17 mouse cellular contexts compared by ENCODE assay signal in genomic region chr9:107370106-107370463, GRCm38 (mm10). TPM values are rescaled to one million over a fixed set of nuclear protein-coding genes. Genes with fewer than 3 reads are reported as not detected.
DNase-seq lines count a peak whose midpoint lies in the region; ATAC-seq and TF ChIP-seq lines count a peak whose summit lies in the region.
"Had no signal": no experiment of that assay in that cellular context is flagged by ENCODE, and none has a peak within 500 bp of the region (broad histone marks: within the 10 kb centered on the region; RNA-seq: fewer than 3 reads in every experiment).

No protein-coding gene starts in this region.

- peaks cover 19% of the 10 kb centered on the region for H3K27me3 ChIP-seq in hindbrain, embryonic 12.5 days
- H3K27me3 ChIP-seq in hindbrain, postnatal 0 days (ENCODE audit: insufficient read depth, low read length), result no peaks in the 10 kb centered on the region
- 0 out of 2 replicates have a peak, but pooled peaks cover 6% of the 10 kb centered on the region for H3K27me3 ChIP-seq in hindbrain, embryonic 15.5 days
- peaks cover 2% of the 10 kb centered on the region; the same call in 1 of the 2 replicates for H3K27me3 ChIP-seq in liver, embryonic 14.5 days (ENCODE audit: control insufficient read depth, insufficient read depth, low read length)
- H3K27me3 ChIP-seq in midbrain, embryonic 15.5 days (replicated peaks), result 0 out of 2 replicates have a peak, but pooled peaks cover under 1% of the 10 kb centered on the region

- H3K9ac ChIP-seq in hindbrain, embryonic 12.5 days, result no peak overlapping the region
- H3K9ac ChIP-seq in hindbrain, postnatal 0 days (replicated peaks; ENCODE audit: low read length), result no peak overlapping the region
- no peak overlapping the region for H3K9ac ChIP-seq in hindbrain, embryonic 15.5 days
- H3K9ac ChIP-seq in liver, embryonic 14.5 days (replicated peaks), result peak overlapping the region; percentile 63
- H3K9ac ChIP-seq in midbrain, embryonic 15.5 days, result no peak overlapping the region
- H3K9ac ChIP-seq: embryonic facial prominence, embryonic 13.5 days; forebrain, embryonic 13.5 days; intestine, embryonic 15.5 days; lung, embryonic 14.5 days had no signal

- H3K4me1 ChIP-seq in hindbrain, embryonic 12.5 days, result peaks cover 25% of the 10 kb centered on the region
- no peaks in the 10 kb centered on the region for H3K4me1 ChIP-seq in hindbrain, postnatal 0 days (ENCODE audit: insufficient read depth, low read length)
- H3K4me1 ChIP-seq in hindbrain, embryonic 15.5 days (replicated peaks), result peaks cover 12% of the 10 kb centered on the region
- H3K4me1 ChIP-seq in liver, embryonic 14.5 days (replicated peaks; ENCODE audit: control insufficient read depth in 2 of 2, insufficient read depth in 2 of 2, low read length in 1 of 2), result peaks cover 60 to 62% of the 10 kb centered on the region in 2 experiments
- H3K4me1 ChIP-seq in midbrain, embryonic 15.5 days, result peaks cover 10% of the 10 kb centered on the region; the same call in 1 of the 2 replicates
- H3K4me1 ChIP-seq: embryonic facial prominence, embryonic 13.5 days; forebrain, embryonic 13.5 days; intestine, embryonic 15.5 days had no signal

- DNase-seq in hindbrain, postnatal 0 days (ENCODE audit: low spot score), result no peak
- peak in 2 of 3 experiments; percentile 33 to 47 for DNase-seq in liver, embryonic 14.5 days (ENCODE audit: low read depth in 3 of 3, low spot score in 3 of 3)
- DNase-seq in left cerebral cortex, adult 8-10 months (ENCODE audit: low spot score in 2 of 2), result no peak
- DNase-seq in ovary, postnatal 10 days (ENCODE audit: low spot score), result no peak
- DNase-seq: adrenal gland, adult 8-10 months; cerebellum, adult 18-20 months; kidney, postnatal 36 days; layer of hippocampus, postnatal 36 days; lung, embryonic 14.5 days; right cerebral cortex, postnatal 4 days had no signal

- H3K36me3 ChIP-seq in hindbrain, embryonic 12.5 days, result no peaks in the 10 kb centered on the region
- H3K36me3 ChIP-seq in hindbrain, postnatal 0 days (ENCODE audit: insufficient read depth, low read length), result no peaks in the 10 kb centered on the region
- no peaks in the 10 kb centered on the region for H3K36me3 ChIP-seq in hindbrain, embryonic 15.5 days
- H3K36me3 ChIP-seq in liver, embryonic 14.5 days (replicated peaks; ENCODE audit: control insufficient read depth, insufficient read depth, low read depth), result no peaks in the 10 kb centered on the region
- no peaks in the 10 kb centered on the region for H3K36me3 ChIP-seq in midbrain, embryonic 15.5 days (replicated peaks)
- H3K36me3 ChIP-seq: embryonic facial prominence, embryonic 13.5 days; intestine, embryonic 15.5 days; limb, embryonic 10.5 days had no signal

- H3K4me3 ChIP-seq in hindbrain, embryonic 12.5 days, result no peak overlapping the region
- H3K4me3 ChIP-seq in hindbrain, postnatal 0 days (ENCODE audit: low read length), result no peak overlapping the region
- no peak overlapping the region for H3K4me3 ChIP-seq in hindbrain, embryonic 15.5 days
- H3K4me3 ChIP-seq in liver, embryonic 14.5 days (ENCODE audit: insufficient read depth in 1 of 2, low read depth in 2 of 2, low read length in 2 of 2), result peak overlapping the region; percentile 20 to 23; a peak in 3 of 4 replicates
- no peak overlapping the region for H3K4me3 ChIP-seq in midbrain, embryonic 15.5 days
- H3K4me3 ChIP-seq: embryonic facial prominence, embryonic 13.5 days; forebrain, embryonic 13.5 days; intestine, embryonic 15.5 days had no signal

- H3K4me2 ChIP-seq in hindbrain, embryonic 12.5 days (replicated peaks), result no peak overlapping the region
- H3K4me2 ChIP-seq in hindbrain, postnatal 0 days (ENCODE audit: low read depth, low read length), result no peak overlapping the region
- H3K4me2 ChIP-seq in hindbrain, embryonic 15.5 days, result no peak overlapping the region
- H3K4me2 ChIP-seq in liver, embryonic 14.5 days (ENCODE audit: low read depth), result peak overlapping the region; percentile 68
- no peak overlapping the region for H3K4me2 ChIP-seq in midbrain, embryonic 15.5 days
- H3K4me2 ChIP-seq: embryonic facial prominence, embryonic 13.5 days; forebrain, embryonic 13.5 days; intestine, embryonic 15.5 days; lung, embryonic 14.5 days had no signal

- peak overlapping the region; percentile 44 for H3K27ac ChIP-seq in hindbrain, embryonic 12.5 days
- no peak overlapping the region for H3K27ac ChIP-seq in hindbrain, postnatal 0 days
- H3K27ac ChIP-seq in hindbrain, embryonic 15.5 days (replicated peaks), result 0 out of 2 replicates have a peak overlapping the region, but pooled peaks have one; percentile 10
- H3K27ac ChIP-seq in liver, embryonic 14.5 days, result peak overlapping the region; percentile 95
- peak overlapping the region; percentile 49 for H3K27ac ChIP-seq in midbrain, embryonic 15.5 days
- H3K27ac ChIP-seq: embryonic facial prominence, embryonic 13.5 days; forebrain, embryonic 13.5 days; intestine, embryonic 15.5 days had no signal

- no peaks in the 10 kb centered on the region for H3K9me3 ChIP-seq in hindbrain, embryonic 12.5 days (replicated peaks)
- no peaks in the 10 kb centered on the region for H3K9me3 ChIP-seq in hindbrain, postnatal 0 days (ENCODE audit: low read length)
- H3K9me3 ChIP-seq in hindbrain, embryonic 15.5 days, result no peaks in the 10 kb centered on the region
- no peaks in the 10 kb centered on the region for H3K9me3 ChIP-seq in liver, embryonic 14.5 days (ENCODE audit: control insufficient read depth, low read length)
- no peaks in the 10 kb centered on the region for H3K9me3 ChIP-seq in midbrain, embryonic 15.5 days
- H3K9me3 ChIP-seq: embryonic facial prominence, embryonic 13.5 days; forebrain, embryonic 13.5 days; intestine, embryonic 15.5 days; limb, embryonic 10.5 days had no signal

- ATAC-seq in hindbrain, embryonic 12.5 days (ENCODE audit: low FRiP score), result 0 out of 2 replicates have a peak, but pooled peaks have one; percentile 29
- ATAC-seq in hindbrain, postnatal 0 days, result no peak
- no peak for ATAC-seq in hindbrain, embryonic 15.5 days (ENCODE audit: low FRiP score, low read depth)
- peak; percentile 37 for ATAC-seq in liver, embryonic 14.5 days (ENCODE audit: insufficient read depth)
- no peak for ATAC-seq in midbrain, embryonic 15.5 days (replicated peaks)
- ATAC-seq: forebrain, embryonic 13.5 days had no signal

- TF ChIP-seq CTCF in hindbrain, postnatal 0 days (IDR thresholded peaks at IDR 0.05; ENCODE audit: low read depth), result no peak
- no peak for TF ChIP-seq CTCF in liver, embryonic 14.5 days (IDR thresholded peaks at IDR 0.05; ENCODE audit: low read depth)

- TF ChIP-seq EP300 in liver, embryonic 14.5 days (IDR thresholded peaks at IDR 0.05; ENCODE audit: low read depth), result no peak

- 19% methylated on average over 4 of the region's 4 CpGs for WGBS in hindbrain, embryonic 12.5 days
- WGBS in hindbrain, postnatal 0 days, result 9% methylated on average over 4 of the region's 4 CpGs
- 13% methylated on average over 4 of the region's 4 CpGs for WGBS in hindbrain, embryonic 15.5 days
- 5% methylated on average over 4 of the region's 4 CpGs for WGBS in liver, embryonic 14.5 days (ENCODE audit: insufficient replicate concordance)
- WGBS in midbrain, embryonic 15.5 days, result 15% methylated on average over 4 of the region's 4 CpGs

RNA-seq across cellular contexts. Expression of gene Cacna2d2, which starts 29.3 kb away (rescaled TPM):
- polyA plus RNA-seq in hindbrain, embryonic 12.5 days (2016; fragmentation: Nextera tagmentation; extraction: Ambion mirVana), result 4.6 and 4.7 TPM in 2 replicates
- total RNA-seq in hindbrain, postnatal 0 days (2014; rRNA removed), result 108 and 134 TPM in 2 replicates
- polyA plus RNA-seq in hindbrain, postnatal 0 days (2015; fragmentation: Nextera tagmentation; extraction: Ambion mirVana), result 7.1 and 7.6 TPM in 2 replicates
- 7.7 and 10.7 TPM in 2 replicates for polyA plus RNA-seq in hindbrain, embryonic 15.5 days (2015; fragmentation: Nextera tagmentation; extraction: Ambion mirVana)
- polyA plus RNA-seq in liver, embryonic 14.5 days (2012; rRNA removed), result 0.06 and 0.08 TPM in 2 replicates
- not detected in 2 replicates for polyA plus RNA-seq in liver, embryonic 14.5 days (2014; fragmentation: Nextera tagmentation; extraction: Ambion mirVana)
- polyA plus RNA-seq in midbrain, embryonic 15.5 days (2015; fragmentation: Nextera tagmentation; extraction: Ambion mirVana), result 10.2 and 10.3 TPM in 2 replicates
- 10 to 100 TPM; 37.3 to 49.0 (median 44.8) TPM for total RNA-seq in left cerebral cortex, adult 8-10 months (2022)
- polyA plus RNA-seq: lung, embryonic 14.5 days had no signal

RNA-seq across cellular contexts. Expression of gene 6430571L13Rik, which starts 29.7 kb away (rescaled TPM):
- polyA plus RNA-seq in hindbrain, embryonic 12.5 days (2016; fragmentation: Nextera tagmentation; extraction: Ambion mirVana), result 3.6 and 4.7 TPM in 2 replicates
- total RNA-seq in hindbrain, postnatal 0 days (2014; rRNA removed), result 12.5 and 27.7 TPM in 2 replicates
- polyA plus RNA-seq in hindbrain, postnatal 0 days (2015; fragmentation: Nextera tagmentation; extraction: Ambion mirVana), result 10.9 and 11.2 TPM in 2 replicates
- 9.1 and 9.4 TPM in 2 replicates for polyA plus RNA-seq in hindbrain, embryonic 15.5 days (2015; fragmentation: Nextera tagmentation; extraction: Ambion mirVana)
- 0.05 and 0.07 TPM in 2 replicates for polyA plus RNA-seq in liver, embryonic 14.5 days (2012; rRNA removed)
- 0.20 TPM in 1 of 2 replicates, not detected in the other for polyA plus RNA-seq in liver, embryonic 14.5 days (2014; fragmentation: Nextera tagmentation; extraction: Ambion mirVana)
- polyA plus RNA-seq in midbrain, embryonic 15.5 days (2015; fragmentation: Nextera tagmentation; extraction: Ambion mirVana), result 9.7 TPM in 2 replicates
- total RNA-seq in left cerebral cortex, adult 8-10 months (2022), result 1 to 10 TPM; 5.6 to 7.1 (median 6.2) TPM

RNA-seq across cellular contexts. Expression of gene Hemk1, which starts 31.9 kb away (rescaled TPM):
- 12.1 and 14.1 TPM in 2 replicates for polyA plus RNA-seq in hindbrain, embryonic 12.5 days (2016; fragmentation: Nextera tagmentation; extraction: Ambion mirVana)
- 14.8 and 18.1 TPM in 2 replicates for total RNA-seq in hindbrain, postnatal 0 days (2014; rRNA removed)
- polyA plus RNA-seq in hindbrain, postnatal 0 days (2015; fragmentation: Nextera tagmentation; extraction: Ambion mirVana), result 13.6 and 16.4 TPM in 2 replicates
- polyA plus RNA-seq in hindbrain, embryonic 15.5 days (2015; fragmentation: Nextera tagmentation; extraction: Ambion mirVana), result 15.2 and 17.2 TPM in 2 replicates
- 3.1 and 3.3 TPM in 2 replicates for polyA plus RNA-seq in liver, embryonic 14.5 days (2012; rRNA removed)
- 2.2 and 3.5 TPM in 2 replicates for polyA plus RNA-seq in liver, embryonic 14.5 days (2014; fragmentation: Nextera tagmentation; extraction: Ambion mirVana)
- polyA plus RNA-seq in midbrain, embryonic 15.5 days (2015; fragmentation: Nextera tagmentation; extraction: Ambion mirVana), result 20.1 and 21.1 TPM in 2 replicates
- total RNA-seq in left cerebral cortex, adult 8-10 months (2022), result 10 to 100 TPM; 14.9 to 20.6 (median 18.7) TPM

Comparison
In these comparisons a context has a peak if more than half of its experiments do, and no peak if none do; other contexts are left out.
1. ATAC-seq: peak in hindbrain, embryonic 12.5 days (single experiment) and liver, embryonic 14.5 days (single experiment); none in hindbrain, postnatal 0 days (single experiment), hindbrain, embryonic 15.5 days (single experiment) and midbrain, embryonic 15.5 days (single experiment).
2. H3K4me3 ChIP-seq: peak in liver, embryonic 14.5 days (2 of 2); none in hindbrain, embryonic 12.5 days (single experiment), hindbrain, postnatal 0 days (single experiment), hindbrain, embryonic 15.5 days (single experiment) and midbrain, embryonic 15.5 days (single experiment).
3. DNase-seq: peak in liver, embryonic 14.5 days (2 of 3); none in hindbrain, postnatal 0 days (single experiment), left cerebral cortex, adult 8-10 months (0 of 2) and ovary, postnatal 10 days (single experiment).